Mouse (Mus musculus): ENCODE results near the gene Rap1gap. TPM values are rescaled to one million over a fixed set of nuclear protein-coding genes. Genes with fewer than 3 reads are reported as not detected.
A peak's percentile ranks its signal among the peaks of the same experiment; 100 is the strongest.

Rap1gap gene
- total RNA-seq, 2 experiments from 2014 or later: 263 to 318 TPM

DNA sequence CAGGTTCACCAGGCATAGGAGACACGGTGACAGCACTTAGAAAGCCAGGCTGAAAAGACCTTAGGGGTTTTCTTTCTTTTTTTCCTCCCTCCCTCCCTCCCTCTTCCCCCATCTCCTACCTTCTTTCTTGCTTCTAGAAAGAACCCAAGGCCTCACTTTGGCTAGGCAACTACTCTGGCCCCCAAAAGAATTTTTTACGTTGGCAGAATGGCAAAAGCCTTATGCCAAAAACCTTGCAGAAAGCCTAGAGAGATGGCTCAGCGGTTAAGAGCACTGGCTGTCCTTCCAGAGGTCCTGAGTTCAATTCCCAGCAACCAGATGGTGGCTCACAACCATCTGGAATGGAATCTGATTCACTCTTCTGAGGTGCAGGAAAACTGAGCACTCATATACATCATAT, 100.1 kb downstream of the Rap1gap start:
- DNase-seq (ENCODE audit: low spot score in 2 of 2): no peak
- intact Hi-C loops (cut with DNase I): no loop called here

DNA sequence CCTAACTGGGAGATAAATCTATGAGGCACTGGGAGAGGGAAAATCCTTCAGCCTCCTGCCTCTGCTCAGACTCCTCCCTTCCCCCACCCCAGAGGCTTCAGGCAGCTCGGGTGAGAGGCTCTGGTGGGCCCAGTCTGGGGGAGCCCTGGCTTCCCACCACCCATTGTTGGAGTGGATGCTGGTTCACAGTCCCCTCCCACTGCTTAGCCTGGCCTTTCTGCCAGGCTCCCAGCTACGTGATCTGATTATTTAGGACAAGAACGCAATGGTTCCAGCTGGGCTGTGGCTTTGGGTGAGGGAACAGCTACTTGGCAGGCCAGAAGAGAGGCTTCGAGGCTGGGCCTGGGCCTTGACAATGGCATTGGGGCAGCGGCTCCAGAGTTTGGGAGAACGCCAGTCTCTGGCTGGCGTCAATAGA, 101.0 kb downstream of the Rap1gap start:
- intact Hi-C loops (cut with DNase I): no loop called here
- peak; percentile 32 to 64 for DNase-seq (ENCODE audit: low spot score in 2 of 2)

DNA sequence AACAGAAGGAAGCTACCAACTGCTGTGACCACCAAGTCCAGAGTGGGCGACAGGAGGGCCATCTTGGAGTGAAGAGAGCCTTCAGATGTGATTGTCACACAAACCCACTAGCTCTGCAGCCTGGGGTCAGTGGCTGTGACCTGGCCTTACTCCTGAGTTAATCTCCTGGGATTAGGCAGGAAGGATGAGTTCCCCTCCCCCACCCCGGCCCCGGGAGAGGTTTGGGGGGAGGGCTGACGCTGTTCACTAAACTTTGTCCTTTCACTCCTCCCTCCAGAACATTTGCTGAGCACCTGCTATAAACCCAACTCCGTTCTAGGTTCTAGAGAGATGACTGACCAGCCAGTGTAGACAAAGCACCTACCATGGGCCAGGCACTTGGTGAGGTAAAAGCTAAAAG, 101.8 kb downstream of the Rap1gap start:
- no peak for DNase-seq (ENCODE audit: low spot score in 2 of 2)
- intact Hi-C loops (cut with DNase I): no loop called here

DNA sequence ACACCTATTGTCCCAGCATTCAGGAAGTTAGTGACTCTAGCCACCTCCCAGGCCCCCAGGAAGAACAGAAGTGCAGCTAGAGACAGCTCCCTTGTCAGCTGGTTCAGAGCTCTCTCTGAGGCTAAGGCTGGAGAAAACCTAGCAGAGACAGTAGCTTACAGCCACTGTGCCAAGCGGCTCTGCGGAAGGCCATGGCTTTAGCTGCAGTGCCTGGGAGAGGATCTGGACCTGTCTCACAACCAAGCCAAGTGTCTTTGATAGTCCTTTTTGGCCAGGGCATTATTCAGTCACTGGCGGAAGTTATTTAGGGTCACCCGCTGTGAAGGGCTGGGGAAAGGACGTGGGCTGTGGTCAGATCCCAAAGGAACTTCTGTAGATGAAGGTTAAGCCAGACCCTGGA, 103.9 kb downstream of the Rap1gap start:
- intact Hi-C loops (cut with DNase I): no loop called here
- no peak for DNase-seq (ENCODE audit: low spot score in 2 of 2)

DNA sequence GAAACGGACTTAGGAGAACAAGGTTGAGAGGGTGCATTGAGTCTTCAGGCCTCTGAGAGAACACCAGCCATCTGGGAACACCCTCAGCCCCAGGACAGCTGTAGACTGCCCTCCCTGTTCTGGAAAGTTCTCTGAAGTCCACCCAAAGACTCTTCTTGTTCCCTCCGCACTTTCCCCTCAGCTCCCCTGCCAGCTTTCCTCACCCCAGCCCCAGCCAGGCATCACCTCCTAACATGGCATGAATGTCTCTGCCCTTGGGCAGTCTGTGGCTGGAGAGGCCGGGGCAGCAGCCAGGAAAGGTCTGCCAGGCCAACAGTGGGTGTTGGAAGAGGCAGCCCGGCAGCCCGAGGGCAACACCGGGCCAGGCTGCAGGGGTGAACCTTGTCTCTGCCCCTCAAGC, 104.3 kb downstream of the Rap1gap start:
- intact Hi-C loops (cut with DNase I): no loop called here

DNA sequence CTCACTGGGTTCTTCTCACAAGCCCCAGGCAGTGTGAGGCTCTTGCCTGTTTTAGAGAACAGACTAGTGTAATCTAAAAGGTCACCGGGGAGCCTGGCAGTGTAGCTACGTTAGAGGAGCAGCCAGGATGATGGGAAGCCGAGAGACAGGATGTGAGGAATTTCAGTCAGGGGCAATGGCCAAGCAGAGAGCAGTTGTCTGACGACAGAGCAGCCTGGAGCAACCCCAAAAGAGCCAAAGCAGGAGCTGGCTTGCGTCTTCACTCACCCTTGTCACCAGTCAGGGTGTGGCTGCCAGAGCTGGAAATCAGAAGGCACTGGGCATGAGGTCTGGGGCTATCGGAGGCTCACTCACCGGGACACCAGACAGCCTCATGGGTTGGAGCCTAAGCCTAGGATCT, 105.1 kb downstream of the Rap1gap start:
- no peak for DNase-seq (ENCODE audit: low spot score in 2 of 2)
- intact Hi-C loops (cut with DNase I): no loop called here

More for the DNA sequence above, 104.3 kb downstream of the Rap1gap start:
- DNase-seq (ENCODE audit: low spot score in 2 of 2): no peak

DNA sequence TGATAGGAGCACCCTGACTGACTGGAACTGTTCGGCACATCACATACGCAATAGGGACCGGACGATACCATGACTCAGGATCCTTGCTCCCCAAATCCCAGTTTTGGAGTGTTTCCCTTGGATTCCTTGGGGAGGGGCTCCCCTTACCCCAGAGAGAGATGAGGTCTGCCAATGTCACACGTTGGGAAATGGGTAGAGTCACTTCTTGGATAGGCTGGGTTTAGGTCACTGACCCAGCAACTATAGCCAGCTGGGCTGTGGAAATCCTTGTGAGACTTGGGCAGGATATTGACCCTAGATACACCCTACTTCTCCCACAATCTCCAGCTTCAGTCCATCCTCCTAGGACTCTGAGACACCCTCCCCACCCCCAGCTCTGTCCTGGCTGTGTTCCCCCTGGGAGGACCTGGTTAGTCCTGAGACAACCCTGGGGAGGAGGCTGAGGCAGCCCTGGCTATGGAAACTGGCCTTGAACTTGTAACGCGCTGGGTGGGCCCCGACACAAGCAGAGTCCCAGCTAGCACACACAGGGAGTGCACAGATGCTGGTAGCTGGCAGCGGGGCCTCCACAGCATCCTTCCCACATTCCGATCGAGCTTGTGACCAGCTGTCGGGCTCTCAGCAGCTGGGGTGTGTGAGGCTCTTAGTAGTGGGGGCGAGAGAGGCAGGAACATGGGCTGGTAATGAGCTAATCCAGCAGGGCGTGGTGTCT, 106.5 kb downstream of the Rap1gap start:
- DNase-seq (ENCODE audit: low spot score in 2 of 2): peak in 1 of 2 experiments; percentile 21
- intact Hi-C loops (cut with DNase I): no loop called here

DNA sequence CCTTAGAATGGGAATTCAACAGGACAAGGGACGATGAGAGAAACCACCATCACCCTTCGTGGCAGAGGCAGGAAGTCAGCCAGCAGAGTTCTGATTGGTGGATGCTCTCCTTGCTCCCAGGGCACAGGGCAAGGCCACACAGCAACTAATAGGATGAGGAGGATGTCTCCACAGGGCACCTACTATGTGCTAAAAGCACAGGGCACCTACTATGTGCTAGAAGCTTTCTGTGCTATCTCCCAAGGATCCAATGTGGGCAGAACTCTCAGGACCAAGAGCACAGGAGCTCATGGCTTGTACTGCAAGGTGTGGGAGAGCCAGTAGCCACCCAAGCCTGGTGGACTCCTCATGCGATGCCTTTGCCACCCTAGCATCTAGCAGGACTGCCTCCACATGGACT, 107.2 kb downstream of the Rap1gap start:
- DNase-seq (ENCODE audit: low spot score in 2 of 2): no peak
- intact Hi-C loops (cut with DNase I): no loop called here

DNA sequence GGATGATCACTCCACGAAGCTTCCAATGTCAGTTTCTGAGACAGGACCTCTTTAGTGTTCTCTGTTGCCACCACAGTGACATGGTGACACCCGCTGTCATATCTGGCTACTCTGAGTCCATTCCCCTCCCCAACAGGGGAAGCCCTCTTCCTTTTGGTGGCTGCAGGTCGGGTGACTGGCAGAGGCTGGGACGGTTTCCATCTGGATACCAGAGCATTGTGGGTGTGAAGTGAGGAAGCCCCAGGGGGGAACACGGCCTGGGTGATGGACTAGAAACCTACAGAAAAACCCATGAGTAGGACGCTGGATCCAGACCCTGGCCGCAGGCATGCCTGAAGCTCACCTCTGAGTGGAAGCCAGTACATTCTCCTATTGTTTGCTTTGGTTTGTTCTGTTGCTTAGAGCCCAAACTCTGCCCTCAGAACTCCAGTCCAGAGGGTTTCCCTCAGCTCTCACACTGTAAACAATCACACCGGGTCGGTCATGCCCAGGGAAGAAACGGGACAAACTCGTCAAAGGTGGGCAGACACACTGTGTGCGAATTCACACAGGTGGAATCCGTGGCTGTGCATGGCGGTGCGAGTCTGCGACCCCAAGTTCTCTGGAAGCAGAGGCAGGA, 108.0 kb downstream of the Rap1gap start:
- intact Hi-C loops (cut with DNase I): no loop called here
- DNase-seq (ENCODE audit: low spot score in 2 of 2): no peak

DNA sequence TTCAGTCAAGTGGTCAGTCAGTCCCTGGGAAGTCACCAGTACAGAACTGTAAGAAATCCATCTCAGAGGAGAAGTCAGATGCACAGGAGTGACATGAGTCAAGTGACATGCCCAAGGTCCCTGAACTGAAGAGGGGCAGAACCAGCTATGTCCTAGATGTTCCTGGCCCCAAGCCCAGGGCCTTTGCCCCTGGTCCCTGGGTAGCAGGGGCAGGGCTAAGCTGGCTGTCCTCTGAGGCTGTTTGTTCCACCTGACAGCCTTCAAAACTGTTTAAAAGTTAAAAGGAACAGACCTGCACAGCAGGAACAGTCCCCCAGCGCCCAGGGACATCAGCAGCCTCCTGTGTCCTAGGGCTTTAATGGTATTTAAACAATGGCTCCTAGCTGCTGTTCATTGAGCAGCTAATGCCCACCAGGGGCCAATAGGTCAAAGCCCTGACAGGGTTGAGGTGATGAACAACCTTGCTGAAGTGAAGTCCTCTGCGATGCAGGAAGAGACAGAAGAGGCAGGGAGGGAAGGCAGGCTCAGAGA, 108.9 kb downstream of the Rap1gap start:
- no peak for DNase-seq (ENCODE audit: low spot score in 2 of 2)
- intact Hi-C loops (cut with DNase I): no loop called here

DNA sequence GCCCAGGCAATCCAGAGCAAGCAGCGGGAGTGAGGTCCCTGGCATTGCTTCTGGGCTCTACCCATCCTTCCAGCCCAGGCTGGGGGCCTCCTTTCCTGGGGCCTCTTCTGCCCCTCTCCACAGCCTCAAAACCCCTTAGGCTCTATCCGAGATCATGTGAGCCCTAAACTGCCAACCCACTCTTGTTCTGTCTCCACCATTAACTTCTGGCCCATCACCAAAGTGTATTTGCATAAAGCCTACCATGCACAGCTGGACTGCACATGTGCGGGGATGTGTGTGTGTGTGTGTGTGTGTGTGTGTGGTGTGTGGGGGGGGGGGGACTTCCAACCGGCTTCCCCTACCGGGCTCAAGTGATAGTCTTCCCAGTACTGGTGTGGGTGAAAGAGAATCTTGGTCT, 109.5 kb downstream of the Rap1gap start:
- DNase-seq (ENCODE audit: low spot score in 2 of 2): no peak
- intact Hi-C loops (cut with DNase I): no loop called here

DNA sequence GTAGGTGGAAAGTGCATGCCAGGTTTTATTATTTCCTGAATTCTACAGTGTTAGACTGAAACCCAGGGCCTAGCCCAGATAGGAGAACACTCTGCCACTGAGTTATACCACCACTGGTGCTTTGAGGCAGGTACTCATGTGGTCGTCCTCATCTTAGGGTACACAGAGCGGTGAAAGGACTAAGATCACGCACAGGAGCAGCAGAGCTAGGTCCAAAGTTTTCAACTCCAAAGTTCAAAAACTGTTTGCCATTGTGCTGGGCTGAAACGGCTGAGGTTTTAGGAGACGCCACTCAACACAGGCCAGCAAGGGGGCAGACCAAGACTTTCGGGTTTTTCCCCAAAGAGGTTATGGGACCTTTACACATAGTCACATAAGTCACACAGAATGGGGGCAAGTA, 110.0 kb downstream of the Rap1gap start:
- no peak for DNase-seq (ENCODE audit: low spot score in 2 of 2)
- intact Hi-C loops (cut with DNase I): no loop called here

DNA sequence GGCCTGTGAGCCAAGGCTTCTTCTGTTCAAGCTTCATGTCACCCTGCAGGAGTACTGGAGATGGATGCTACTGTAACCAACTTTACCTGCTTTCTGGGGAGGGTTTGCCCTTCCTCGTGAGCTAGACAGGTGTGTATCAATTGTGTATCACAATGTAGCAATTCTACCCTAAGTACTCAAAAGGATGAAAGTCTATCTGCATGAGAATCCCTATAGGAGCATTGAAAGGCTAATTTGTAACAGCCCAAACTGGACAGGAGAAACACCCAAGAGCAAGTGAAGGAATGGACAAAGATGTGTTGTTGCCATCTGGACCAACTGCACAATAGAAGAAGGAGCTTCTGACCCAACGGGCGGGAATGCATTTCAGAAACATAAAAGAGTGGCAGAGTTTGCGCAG, 113.3 kb downstream of the Rap1gap start:
- no peak for DNase-seq (ENCODE audit: low spot score in 2 of 2)
- intact Hi-C loops (cut with DNase I): no loop called here

DNA sequence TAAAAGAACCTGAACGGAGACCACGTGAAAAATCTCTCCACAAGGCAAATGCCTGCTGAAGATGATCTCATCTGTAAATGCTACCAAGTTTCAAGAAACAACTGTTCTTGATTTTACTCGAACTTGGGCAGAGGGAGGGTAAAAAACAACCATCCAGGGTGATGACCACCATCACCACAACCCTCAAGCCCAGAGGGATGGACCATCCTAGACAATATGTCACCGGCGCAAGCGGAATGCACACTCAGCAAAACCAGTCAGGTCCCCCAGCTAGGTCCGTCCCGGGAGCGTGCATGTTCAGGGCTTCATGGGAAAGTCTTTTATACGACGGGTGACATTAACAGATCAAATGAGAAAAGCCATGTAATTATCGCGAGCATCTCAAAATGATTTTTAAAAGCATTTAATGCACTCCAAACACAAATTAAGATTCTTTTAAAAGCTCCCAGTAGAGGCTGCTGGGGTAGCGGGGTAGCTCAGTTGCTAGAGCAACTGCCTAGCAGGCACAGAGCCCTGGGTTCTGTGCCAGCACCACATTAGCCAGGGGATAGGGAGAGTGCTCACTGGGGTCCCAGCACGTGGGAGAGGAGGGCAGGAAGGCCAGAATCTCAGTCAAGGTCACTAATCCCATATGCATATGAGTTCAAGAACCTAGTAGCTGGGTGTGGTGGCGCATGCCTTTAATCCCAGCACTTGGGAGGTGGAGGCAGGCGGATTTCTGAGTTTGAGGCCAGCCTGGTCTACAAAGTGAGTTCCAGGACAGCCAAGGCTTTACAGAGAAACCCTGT, 114.1 kb downstream of the Rap1gap start:
- DNase-seq (ENCODE audit: low spot score in 2 of 2): no peak
- intact Hi-C loops (cut with DNase I): no loop called here

Other genes with a start within 250 kb of the Rap1gap start
- not detected for gene Cela3b, start 234.2 kb upstream of the Rap1gap start, total RNA-seq (2021)
- gene 1700013G24Rik, start 211.4 kb upstream of the Rap1gap start, total RNA-seq (2021): not detected
- 1 to 10 TPM; 6.2 to 6.4 TPM for gene Hspg2, start 196.0 kb upstream of the Rap1gap start, total RNA-seq (2021)
- gene Ldlrad2, start 90.2 kb upstream of the Rap1gap start, total RNA-seq (2021): not detected
- 100 to 1,000 TPM; 108 to 121 TPM for gene Usp48, start 71.0 kb upstream of the Rap1gap start, total RNA-seq (2021)
- gene Alpl, start 131.7 kb downstream of the Rap1gap start, total RNA-seq (2021): 1 to 10 TPM; 7.1 to 7.8 TPM
- gene Ece1, start 197.5 kb downstream of the Rap1gap start, total RNA-seq (2021): 10 to 100 TPM; 70.5 to 72.2 TPM

Data from left cerebral cortex, postnatal 25 days (tissue).